Mouse (Mus musculus) cortical plate, adult 2 months (tissue): ENCODE data around the gene Dennd5b. TPM values are rescaled to one million over a fixed set of nuclear protein-coding genes. Genes with fewer than 3 reads are reported as not detected.

Experiments used
- H3K27ac ChIP-seq: fragments of 200-500 bp; 2 replicates; pipeline ENCODE4 v1.5.1; 2012; ENCODE audit warnings: low read length, control low read depth, inconsistent platforms; ENCODE audit not compliant: insufficient read depth
- H3K4me1 ChIP-seq: fragments of 200-500 bp; 2 replicates; pipeline ENCODE4 v1.6.1; 2011; ENCODE audit warnings: low read length; ENCODE audit not compliant: control insufficient read depth, insufficient read depth
- H3K4me3 ChIP-seq: fragments of 200-500 bp; 2 replicates; pipeline ENCODE4 v1.5.1; 2011; ENCODE audit warnings: mild to moderate bottlenecking, low read length, control low read depth; ENCODE audit not compliant: insufficient read depth
- CTCF ChIP-seq: fragments of 200-500 bp; IDR thresholded peaks from 2 replicates; pipeline ENCODE4 v1.5.1; 2011; ENCODE audit warnings: mild to moderate bottlenecking, control low read depth, low read length; ENCODE audit not compliant: insufficient read depth; ENCODE audit errors: extremely low read depth
- POLR2A ChIP-seq: fragments of 200-500 bp; IDR thresholded peaks from 2 replicates; pipeline ENCODE4 v1.6.1; 2011; ENCODE audit warnings: mild to moderate bottlenecking, low read length, control low read depth; ENCODE audit not compliant: insufficient read depth; ENCODE audit errors: extremely low read depth
- polyA plus RNA-seq: library from polyadenylated mRNA; depleted of rRNA; stranded (reverse); fragments of >200 nt; gene quantifications from 2 replicates; pipeline ENCODE4 v1.2.3, GENCODE M21; 2012

The Dennd5b gene
- polyA plus RNA-seq, 1 experiment, result 20.6 TPM

GRCm38 (mm10) chr6:149077136-149077808 lies 24.2 kb downstream of the Dennd5b start:
- Histone ChIP-seq H3K4me1 (peaks cover 2% of the 10 kb centered on the region; the same call in 1 of the 2 replicates), H3K4me3 (no peak overlapping the region), H3K27ac (no peak overlapping the region)
- no peak for TF ChIP-seq CTCF
- TF ChIP-seq POLR2A, result no peak

DNA sequence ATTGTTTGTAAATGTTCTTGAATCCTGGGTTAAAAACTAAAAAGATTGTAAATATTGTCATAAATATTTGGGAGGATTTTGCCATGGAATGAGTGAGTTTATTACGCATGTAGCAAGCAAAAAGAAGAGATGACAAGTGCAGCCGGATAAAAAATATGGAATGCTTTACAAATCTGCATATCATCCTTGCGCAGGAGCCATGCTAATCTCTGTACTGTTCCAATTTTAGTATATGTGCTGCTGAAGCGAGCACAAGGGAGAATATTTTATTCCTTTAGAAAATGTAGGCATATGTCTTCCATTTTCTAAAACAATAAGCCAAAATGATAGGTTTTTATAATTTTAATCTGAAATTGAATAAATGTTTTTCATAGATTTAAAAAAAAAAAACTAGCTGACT lies 27.6 kb downstream of the Dennd5b start:
- peak overlapping the region; percentile 65; the same call in 1 of the 2 replicates for H3K27ac ChIP-seq
- no peak overlapping the region for H3K4me3 ChIP-seq
- H3K4me1 ChIP-seq, result peaks cover 3% of the 10 kb centered on the region; the same call in 1 of the 2 replicates
- TF ChIP-seq POLR2A (no peak), CTCF (no peak)

GRCm38 (mm10) chr6:149072873-149073272 lies 28.6 kb downstream of the Dennd5b start:
- H3K27ac ChIP-seq, result no peak overlapping the region; the same call in 1 of the 2 replicates
- H3K4me1 ChIP-seq, result peaks cover 6% of the 10 kb centered on the region; the same call in 1 of the 2 replicates
- TF ChIP-seq CTCF (no peak), POLR2A (no peak)
- H3K4me3 ChIP-seq, result no peak overlapping the region

DNA sequence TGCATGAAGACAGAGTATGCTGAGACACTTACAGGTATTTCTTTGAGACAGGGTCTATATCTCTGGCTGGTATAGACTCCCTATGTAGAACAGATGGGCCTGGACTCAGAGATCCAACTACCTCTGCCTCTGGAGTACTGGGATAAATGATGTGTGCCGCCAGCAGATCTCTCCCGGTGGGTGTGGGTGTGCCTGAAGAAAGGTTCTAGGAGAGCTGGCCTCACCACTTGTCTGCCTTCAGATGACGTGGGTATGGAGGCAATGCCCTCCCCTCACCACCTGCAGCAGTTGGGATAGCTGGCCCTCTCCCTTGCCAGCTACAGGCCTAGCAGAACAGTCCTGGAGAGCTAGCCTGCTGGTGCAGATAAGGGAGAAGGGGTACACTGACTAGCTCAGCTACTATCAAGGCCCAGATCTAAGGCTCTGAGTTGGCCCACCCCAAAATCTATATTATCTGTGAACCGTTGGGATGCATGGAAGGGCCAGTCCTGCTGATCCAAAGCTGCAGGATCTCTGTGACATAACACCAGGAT lies 30.8 kb downstream of the Dennd5b start:
- no peak overlapping the region for H3K4me3 ChIP-seq
- TF ChIP-seq CTCF (no peak), POLR2A (no peak)
- H3K4me1 ChIP-seq, result peaks cover 10% of the 10 kb centered on the region
- no peak overlapping the region for H3K27ac ChIP-seq

DNA sequence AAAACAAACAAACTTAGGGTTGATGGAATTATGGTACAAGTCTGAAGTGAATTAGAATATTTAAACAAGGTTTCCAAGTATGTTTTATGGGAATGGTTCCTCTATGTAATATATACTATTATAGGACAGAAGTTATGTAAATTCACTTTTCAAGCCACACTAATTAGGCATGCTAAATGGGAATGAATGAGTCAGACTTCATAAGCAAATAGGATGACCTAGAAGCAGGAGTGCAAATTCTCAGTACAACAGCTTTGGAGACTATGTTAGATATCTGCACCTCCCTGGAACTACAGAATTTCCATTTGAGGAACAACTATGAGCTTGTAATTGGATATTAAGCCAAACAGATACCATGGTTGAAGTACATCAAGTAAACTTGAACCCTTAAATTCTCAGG lies 38.1 kb downstream of the Dennd5b start:
- Histone ChIP-seq H3K4me3 (no peak overlapping the region), H3K4me1 (peaks cover 10% of the 10 kb centered on the region), H3K27ac (no peak overlapping the region)
- no peak for TF ChIP-seq CTCF
- no peak for TF ChIP-seq POLR2A

- no peak overlapping the region for H3K4me3 ChIP-seq
- TF ChIP-seq CTCF (no peak), POLR2A (no peak)
- peaks cover 5% of the 10 kb centered on the region for H3K4me1 ChIP-seq
- peak overlapping the region; percentile 71 for H3K27ac ChIP-seq
Observed at GRCm38 (mm10) chr6:149060670-149061387, 40.7 kb downstream of the Dennd5b start.

- Histone ChIP-seq H3K4me1 (peaks cover 5% of the 10 kb centered on the region), H3K4me3 (no peak overlapping the region), H3K27ac (no peak overlapping the region)
- no peak for TF ChIP-seq POLR2A
- peak; percentile 55 for TF ChIP-seq CTCF
Observed at GRCm38 (mm10) chr6:149057947-149058391, 43.5 kb downstream of the Dennd5b start.

DNA sequence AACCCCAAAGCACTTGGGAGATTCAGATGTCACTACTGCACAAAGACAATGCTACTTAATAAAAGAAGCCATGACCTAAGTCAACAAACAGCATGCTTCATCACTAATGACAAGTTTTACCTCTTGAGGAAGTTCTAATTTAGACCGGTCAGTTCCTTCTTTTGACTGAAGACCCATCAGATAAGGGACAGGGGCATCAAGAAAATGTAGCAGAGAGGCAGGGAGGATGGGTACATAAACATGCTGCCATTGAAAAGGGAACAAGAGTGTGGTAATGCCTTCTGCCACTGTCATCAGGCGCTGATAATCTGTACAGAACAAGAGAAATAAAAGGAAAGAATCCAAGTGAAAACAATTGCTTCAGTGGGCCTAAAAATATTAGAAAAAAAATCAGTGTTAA lies 46.7 kb downstream of the Dennd5b start:
- TF ChIP-seq CTCF, result no peak
- H3K27ac ChIP-seq, result no peak overlapping the region
- 0 out of 2 replicates have a peak, but pooled peaks cover 2% of the 10 kb centered on the region for H3K4me1 ChIP-seq
- no peak overlapping the region for H3K4me3 ChIP-seq

- Histone ChIP-seq H3K27ac (no peak overlapping the region), H3K4me1 (0 out of 2 replicates have a peak, but pooled peaks cover 2% of the 10 kb centered on the region), H3K4me3 (no peak overlapping the region)
- TF ChIP-seq CTCF, result no peak
- TF ChIP-seq POLR2A, result no peak
Observed at GRCm38 (mm10) chr6:149050978-149051723, 50.3 kb downstream of the Dennd5b start.

GRCm38 (mm10) chr6:149040099-149040498 lies 61.4 kb downstream of the Dennd5b start:
- no peak overlapping the region for H3K4me3 ChIP-seq
- no peaks in the 10 kb centered on the region for H3K4me1 ChIP-seq
- TF ChIP-seq POLR2A (no peak), CTCF (no peak)
- H3K27ac ChIP-seq, result no peak overlapping the region
